Mouse (Mus musculus): ENCODE measurements around the gene Dcaf10.
"Not testable (repeated sequence)": the region's sequence is repeated elsewhere in the genome, so short reads cannot be mapped to it uniquely, and the experiment has no call there.

The Dcaf10 gene

GRCm38 (mm10) chr4:45341669-45342249 lies at the start of gene Dcaf10:
Gene Dcaf10 (plus strand): TSS chr4:45342101.
- DNase-seq (ENCODE audit: low spot score) = peak; percentile 89

- DNase-seq (ENCODE audit: low spot score) = peak; percentile 82
These were observed 45.0 kb upstream of the Dcaf10 start, which contains the start of gene Trmt10b for GRCm38 (mm10) chr4:45296662-45297564. Gene Trmt10b (plus strand): TSS chr4:45297127.

- DNase-seq (ENCODE audit: low spot score) = no peak
These were observed 36.4 kb upstream of the Dcaf10 start for GRCm38 (mm10) chr4:45305536-45305935.

- no peak for DNase-seq (ENCODE audit: low spot score)
These were observed 33.9 kb upstream of the Dcaf10 start for GRCm38 (mm10) chr4:45308046-45308445.

- no peak for DNase-seq (ENCODE audit: low spot score)
These were observed 33.3 kb upstream of the Dcaf10 start for GRCm38 (mm10) chr4:45308606-45309005.

- DNase-seq (ENCODE audit: low spot score) = no peak
These were observed 30.8 kb upstream of the Dcaf10 start for GRCm38 (mm10) chr4:45311056-45311455.

GRCm38 (mm10) chr4:45320159-45320816 lies 21.6 kb upstream of the Dcaf10 start:
- peak; percentile 78 for DNase-seq (ENCODE audit: low spot score)

GRCm38 (mm10) chr4:45331139-45331538 lies 10.8 kb upstream of the Dcaf10 start:
- no peak for DNase-seq (ENCODE audit: low spot score)

- DNase-seq (ENCODE audit: low spot score) = no peak
These were observed 9.4 kb upstream of the Dcaf10 start for GRCm38 (mm10) chr4:45332466-45332865.

GRCm38 (mm10) chr4:45341226-45341625 lies 675 bp upstream of the Dcaf10 start:
- DNase-seq (ENCODE audit: low spot score) = no peak

GRCm38 (mm10) chr4:45342286-45343155 lies 620 bp downstream of the Dcaf10 start, which contains the start of gene Exosc3:
Gene Exosc3 (minus strand): TSS chr4:45342732.
- DNase-seq (ENCODE audit: low spot score) = no peak

- DNase-seq (ENCODE audit: low spot score) = no peak
These were observed 14.8 kb downstream of the Dcaf10 start for GRCm38 (mm10) chr4:45356653-45357052.

GRCm38 (mm10) chr4:45371261-45371660 lies 29.4 kb downstream of the Dcaf10 start:
- no peak for DNase-seq (ENCODE audit: low spot score)

GRCm38 (mm10) chr4:45374879-45375278 lies 33.0 kb downstream of the Dcaf10 start:
- DNase-seq (ENCODE audit: low spot score) = no peak

- no peak for DNase-seq (ENCODE audit: low spot score)
These were observed 34.7 kb downstream of the Dcaf10 start for GRCm38 (mm10) chr4:45376573-45376972.

GRCm38 (mm10) chr4:45380903-45381580 lies 39.1 kb downstream of the Dcaf10 start:
- DNase-seq (ENCODE audit: low spot score) = not testable (repeated sequence)

GRCm38 (mm10) chr4:45382133-45382532 lies 40.2 kb downstream of the Dcaf10 start:
- not testable (repeated sequence) for DNase-seq (ENCODE audit: low spot score)

- DNase-seq (ENCODE audit: low spot score) = not testable (repeated sequence)
These were observed 45.4 kb downstream of the Dcaf10 start for GRCm38 (mm10) chr4:45387296-45387695.

GRCm38 (mm10) chr4:45392099-45392498 lies 50.2 kb downstream of the Dcaf10 start:
- DNase-seq (ENCODE audit: low spot score) = no peak

- no peak for DNase-seq (ENCODE audit: low spot score)
These were observed 50.7 kb downstream of the Dcaf10 start for GRCm38 (mm10) chr4:45392572-45392971.

- no peak for DNase-seq (ENCODE audit: low spot score)
These were observed 51.1 kb downstream of the Dcaf10 start for GRCm38 (mm10) chr4:45392994-45393393.
